Mouse (Mus musculus): ENCODE data around the gene Dpf3.

Gene Dpf3

GRCm38 (mm10) chr12:83213879-83214341 is 273.6 kb downstream of the Dpf3 start:
- in situ Hi-C loops (cut with MboI) = no loop called here

GRCm38 (mm10) chr12:83211976-83212375 is 275.5 kb downstream of the Dpf3 start:
- in situ Hi-C loops (cut with MboI) = no loop called here

GRCm38 (mm10) chr12:83211146-83211822 is 276.2 kb downstream of the Dpf3 start:
- in situ Hi-C loops (cut with MboI) = no loop called here

- in situ Hi-C loops (cut with MboI) = no loop called here
Measured at GRCm38 (mm10) chr12:83210735-83211134, 276.8 kb downstream of the Dpf3 start.

- in situ Hi-C loops (cut with MboI) = no loop called here
Measured at GRCm38 (mm10) chr12:83210294-83210693, 277.2 kb downstream of the Dpf3 start.

- in situ Hi-C loops (cut with MboI) = no loop called here
Measured at GRCm38 (mm10) chr12:83209461-83209860, 278.1 kb downstream of the Dpf3 start.

- in situ Hi-C loops (cut with MboI) = no loop called here
Measured at GRCm38 (mm10) chr12:83208841-83209240, 278.7 kb downstream of the Dpf3 start.

GRCm38 (mm10) chr12:83208011-83208410 is 279.5 kb downstream of the Dpf3 start:
- in situ Hi-C loops (cut with MboI) = no loop called here

GRCm38 (mm10) chr12:83207481-83207880 is 280.0 kb downstream of the Dpf3 start:
- in situ Hi-C loops (cut with MboI) = no loop called here

- in situ Hi-C loops (cut with MboI) = no loop called here
Measured at GRCm38 (mm10) chr12:83206866-83207265, 280.6 kb downstream of the Dpf3 start.

- in situ Hi-C loops (cut with MboI) = no loop called here
Measured at GRCm38 (mm10) chr12:83204361-83204760, 283.2 kb downstream of the Dpf3 start.

- in situ Hi-C loops (cut with MboI) = no loop called here
Measured at GRCm38 (mm10) chr12:83201674-83202073, 285.8 kb downstream of the Dpf3 start.

GRCm38 (mm10) chr12:83180561-83180960 is 307.0 kb downstream of the Dpf3 start:
- in situ Hi-C loops (cut with MboI) = no loop called here

GRCm38 (mm10) chr12:83179860-83180259 is 307.7 kb downstream of the Dpf3 start:
- in situ Hi-C loops (cut with MboI) = no loop called here

GRCm38 (mm10) chr12:83178770-83179169 is 308.7 kb downstream of the Dpf3 start:
- in situ Hi-C loops (cut with MboI) = no loop called here

GRCm38 (mm10) chr12:83169495-83170209 is 317.9 kb downstream of the Dpf3 start:
- in situ Hi-C loops (cut with MboI) = no loop called here

GRCm38 (mm10) chr12:83168310-83168709 is 319.2 kb downstream of the Dpf3 start:
- in situ Hi-C loops (cut with MboI) = no loop called here

GRCm38 (mm10) chr12:83165058-83165457 is 322.5 kb downstream of the Dpf3 start:
- in situ Hi-C loops (cut with MboI) = no loop called here

Measured in mature B cell (primary cell).